Mouse (Mus musculus) cortical plate, adult 2 months (tissue): ENCODE data around the gene Katna1.

Experiments
- CTCF ChIP-seq: fragments of 200-500 bp; IDR thresholded peaks from 2 replicates; pipeline ENCODE4 v1.5.1; 2011; ENCODE audit warnings: mild to moderate bottlenecking, control low read depth, low read length; ENCODE audit not compliant: insufficient read depth; ENCODE audit errors: extremely low read depth
- POLR2A ChIP-seq: fragments of 200-500 bp; IDR thresholded peaks from 2 replicates; pipeline ENCODE4 v1.6.1; 2011; ENCODE audit warnings: mild to moderate bottlenecking, low read length, control low read depth; ENCODE audit not compliant: insufficient read depth; ENCODE audit errors: extremely low read depth

DNA sequence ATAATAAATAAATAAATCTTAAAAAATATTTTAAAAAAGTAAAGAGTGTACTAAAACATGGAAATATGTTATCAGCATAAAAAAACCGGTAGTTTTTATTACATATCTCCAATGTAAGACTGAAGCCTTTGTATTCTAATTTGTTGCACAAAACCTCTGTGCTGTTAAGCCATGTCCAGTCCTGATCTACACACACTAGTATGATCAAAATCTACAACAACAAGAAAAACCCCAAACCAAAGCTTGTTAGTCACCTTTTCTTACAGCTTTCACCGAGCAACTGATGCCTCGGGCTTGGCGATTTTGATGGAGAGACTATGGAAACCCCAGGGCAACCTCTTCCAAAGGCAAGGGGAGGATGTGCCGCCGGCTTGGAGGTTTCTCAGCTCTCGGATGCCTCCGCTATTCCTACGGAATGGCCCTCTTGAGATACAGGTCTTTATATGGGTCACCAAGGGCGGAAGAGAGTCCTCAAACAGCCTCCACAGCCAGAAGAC is 66.5 kb downstream of the Katna1 start:
- TF ChIP-seq CTCF (no peak), POLR2A (no peak)
